Mouse (Mus musculus): Measurements from ENCODE around the gene Fam234b. TPM values are rescaled to one million over a fixed set of nuclear protein-coding genes. Genes with fewer than 3 reads are reported as not detected.

Fam234b gene
- polyA plus RNA-seq (2015; fragmentation: Nextera tagmentation; extraction: Ambion mirVana), result 30.3 and 34.4 TPM in 2 replicates

DNA sequence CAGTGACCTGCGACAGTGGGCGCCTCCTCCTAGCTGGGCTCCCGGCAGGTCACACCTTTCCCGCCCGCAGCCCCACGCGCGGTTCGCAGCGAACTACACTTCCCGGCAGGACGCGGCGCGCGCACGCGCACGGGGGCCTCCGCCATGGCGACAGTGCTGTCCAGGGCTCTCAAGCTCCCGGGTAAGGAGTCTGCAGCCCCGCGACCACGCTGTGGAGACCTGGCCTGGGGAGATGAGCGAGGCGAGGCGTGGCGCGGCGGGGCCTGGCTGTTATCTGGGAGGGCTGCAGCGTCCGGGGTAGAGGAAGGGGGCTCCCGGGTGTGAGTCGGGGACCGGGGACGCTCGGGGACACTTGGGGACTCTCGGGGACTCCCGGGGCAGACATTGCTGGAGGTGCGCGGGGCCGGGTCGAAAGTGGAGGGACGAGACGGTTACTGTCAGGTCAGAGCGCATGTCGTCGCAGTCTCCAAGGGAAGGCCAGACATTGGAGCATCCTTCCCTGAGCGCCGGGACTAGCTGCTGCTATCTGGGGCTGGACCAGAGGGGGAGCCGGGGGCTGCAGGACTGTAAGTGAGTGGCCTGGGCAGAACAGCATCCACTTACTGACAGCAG, at the start of gene Fam234b, which contains the start of gene Hebp1:
TSS of gene Fam234b (plus strand) at position 57 of the 612 bp plus-strand sequence.
TSS of gene Hebp1 (minus strand) at position 102 of the 612 bp plus-strand sequence.
- Histone ChIP-seq H3K27ac (replicated peaks) (peak within 1 kb of the TSS; percentile 96), H3K4me3 (replicated peaks) (peak within 1 kb of the TSS; percentile 93), H3K9ac (peak within 1 kb of the TSS; percentile 97), H3K9me3 (replicated peaks) (no peaks in the 10 kb centered on the region), H3K27me3 (no peaks in the 10 kb centered on the region), H3K4me1 (replicated peaks) (peaks cover 67% of the 10 kb centered on the region), H3K36me3 (replicated peaks) (peaks cover 24% of the 10 kb centered on the region), H3K4me2 (peak within 1 kb of the TSS; percentile 73)
- WGBS (ENCODE audit: insufficient replicate concordance), result under 1% methylated on average over 52 of the region's 52 CpGs
- ATAC-seq (ENCODE audit: insufficient read depth), result peak; percentile 80

DNA sequence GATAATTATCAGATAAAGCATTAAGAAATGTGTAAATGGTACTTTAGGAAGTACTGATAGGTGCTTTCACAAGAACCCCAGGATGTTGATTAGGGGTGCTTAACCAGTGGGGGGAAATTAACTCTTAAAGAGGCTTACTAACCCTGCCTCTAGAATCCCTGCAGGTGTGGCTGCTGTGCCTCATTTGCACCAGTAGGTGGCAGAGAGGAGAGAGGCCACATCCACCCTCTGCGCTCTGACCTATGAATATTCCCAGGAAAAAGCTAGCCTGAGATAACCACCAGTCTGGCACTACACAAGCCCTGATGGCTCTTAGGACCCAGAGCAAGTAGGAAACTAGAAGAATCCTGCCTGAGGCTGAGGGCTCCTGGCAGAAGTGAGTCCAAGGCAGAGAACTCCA, 49.3 kb upstream of the Fam234b start:
- Histone ChIP-seq H3K4me2 (no peak overlapping the region), H3K9ac (no peak overlapping the region), H3K9me3 (replicated peaks) (no peaks in the 10 kb centered on the region), H3K27ac (replicated peaks) (no peak overlapping the region), H3K36me3 (replicated peaks) (peaks cover 96% of the 10 kb centered on the region), H3K27me3 (no peaks in the 10 kb centered on the region), H3K4me1 (replicated peaks) (no peaks in the 10 kb centered on the region; the same call in 1 of the 2 replicates), H3K4me3 (replicated peaks) (no peak overlapping the region)
- peak; percentile 25; the same call in 1 of the 2 replicates for ATAC-seq (ENCODE audit: insufficient read depth)
- WGBS (ENCODE audit: insufficient replicate concordance), result 51% methylated on average over 1 of the region's 1 CpGs

DNA sequence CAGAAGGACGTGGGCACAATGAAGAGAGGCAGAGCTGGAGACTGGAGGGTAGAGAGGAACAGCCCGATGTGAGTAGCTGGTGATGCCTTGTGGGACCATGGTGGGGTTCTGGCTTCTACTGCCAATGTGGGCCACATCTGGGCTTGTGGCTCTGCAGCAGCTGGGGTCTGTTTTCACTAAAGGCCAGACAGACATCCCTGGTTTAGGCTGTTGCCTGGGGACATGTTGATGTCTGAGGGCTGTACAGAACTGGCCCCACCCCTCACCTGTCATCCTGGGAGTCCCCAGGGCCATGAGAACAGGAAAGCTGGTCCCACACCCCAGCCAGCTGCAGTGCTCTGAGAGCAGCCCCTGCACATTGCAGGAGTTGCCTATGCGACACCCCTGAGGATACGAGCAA, 48.6 kb upstream of the Fam234b start:
- Histone ChIP-seq H3K9ac (no peak overlapping the region), H3K4me3 (replicated peaks) (no peak overlapping the region), H3K27me3 (no peaks in the 10 kb centered on the region), H3K9me3 (replicated peaks) (no peaks in the 10 kb centered on the region), H3K36me3 (replicated peaks) (peaks cover 95% of the 10 kb centered on the region), H3K27ac (replicated peaks) (no peak overlapping the region), H3K4me2 (no peak overlapping the region), H3K4me1 (replicated peaks) (no peaks in the 10 kb centered on the region; the same call in 1 of the 2 replicates)
- 78% methylated on average over 4 of the region's 4 CpGs for WGBS (ENCODE audit: insufficient replicate concordance)
- no peak for ATAC-seq (ENCODE audit: insufficient read depth)

DNA sequence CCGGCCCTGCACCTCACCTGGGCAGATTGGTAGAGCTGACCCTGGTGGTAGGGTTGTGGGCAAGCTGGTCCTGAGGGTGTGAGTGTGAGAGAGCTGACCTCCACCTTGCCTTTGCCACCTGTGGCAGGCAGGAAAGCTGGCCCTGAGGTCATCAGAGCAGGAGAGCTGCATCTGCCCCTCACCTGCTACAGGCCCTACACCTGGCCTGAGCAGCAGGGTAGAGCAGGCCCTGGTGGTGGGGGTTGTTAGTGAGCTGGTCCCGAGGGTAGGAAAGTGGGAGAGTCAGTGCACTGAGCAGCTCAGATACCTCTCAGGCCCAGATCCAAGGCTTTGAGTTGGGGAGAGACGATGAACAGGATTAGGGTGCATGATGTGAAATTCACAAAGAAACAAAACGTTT, 48.1 kb upstream of the Fam234b start:
- 81% methylated on average over 4 of the region's 4 CpGs for WGBS (ENCODE audit: insufficient replicate concordance)
- Histone ChIP-seq H3K9me3 (replicated peaks) (no peaks in the 10 kb centered on the region), H3K9ac (no peak overlapping the region), H3K27ac (replicated peaks) (no peak overlapping the region), H3K4me1 (replicated peaks) (no peaks in the 10 kb centered on the region; the same call in 1 of the 2 replicates), H3K27me3 (no peaks in the 10 kb centered on the region), H3K36me3 (replicated peaks) (peaks cover 95% of the 10 kb centered on the region), H3K4me2 (no peak overlapping the region), H3K4me3 (replicated peaks) (no peak overlapping the region)
- no peak for ATAC-seq (ENCODE audit: insufficient read depth)

DNA sequence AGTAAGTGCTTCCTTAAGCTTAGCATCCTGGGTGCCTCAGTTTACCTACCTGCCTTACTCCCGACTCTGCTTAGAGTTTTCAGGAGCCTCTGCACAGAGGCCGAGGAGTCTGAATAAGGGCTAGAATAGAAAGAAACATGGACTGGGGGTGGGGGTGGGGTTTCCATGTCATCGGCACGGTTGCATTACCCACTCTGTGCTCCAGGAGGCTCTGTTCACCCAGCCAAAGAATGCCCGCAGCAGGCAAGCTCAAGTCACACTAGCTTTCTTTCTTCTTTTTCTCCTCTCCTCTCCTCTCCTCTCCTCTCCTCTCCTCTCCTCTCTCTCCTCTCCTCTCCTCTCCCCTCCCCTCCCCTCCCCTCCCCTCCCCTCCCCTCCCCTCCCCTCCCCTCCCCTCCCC, 47.5 kb upstream of the Fam234b start:
- no peak overlapping the region for H3K4me2 ChIP-seq
- no peak overlapping the region for H3K4me3 ChIP-seq (replicated peaks)
- no peaks in the 10 kb centered on the region for H3K9me3 ChIP-seq (replicated peaks)
- no peak for ATAC-seq (ENCODE audit: insufficient read depth)
- WGBS (ENCODE audit: insufficient replicate concordance), result 19% methylated on average over 5 of the region's 5 CpGs
- H3K36me3 ChIP-seq (replicated peaks), result peaks cover 95% of the 10 kb centered on the region
- no peak overlapping the region for H3K9ac ChIP-seq
- peaks cover 4% of the 10 kb centered on the region; the same call in 1 of the 2 replicates for H3K4me1 ChIP-seq (replicated peaks)
- H3K27ac ChIP-seq (replicated peaks), result no peak overlapping the region
- H3K27me3 ChIP-seq, result no peaks in the 10 kb centered on the region

DNA sequence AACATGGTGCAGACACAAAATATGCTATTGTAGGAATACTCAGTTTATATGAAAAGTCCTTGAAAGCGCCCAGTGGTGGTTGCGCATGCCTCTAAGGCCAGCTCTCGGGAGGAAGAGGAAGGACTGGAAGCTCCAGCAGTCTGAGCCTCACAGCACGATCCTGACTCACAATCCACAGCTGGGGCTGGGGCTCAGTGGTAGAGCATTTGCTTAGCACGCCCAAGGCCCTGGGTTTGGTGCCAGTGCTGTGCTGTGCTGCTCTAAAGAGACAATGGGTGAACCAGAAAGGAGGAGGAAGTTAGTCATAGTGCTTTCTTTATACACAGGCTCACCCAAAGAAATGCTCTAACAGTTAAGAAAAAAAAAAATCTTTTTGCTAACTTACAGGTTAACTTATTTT, 44.1 kb upstream of the Fam234b start:
- no peaks in the 10 kb centered on the region for H3K27me3 ChIP-seq
- WGBS (ENCODE audit: insufficient replicate concordance), result 75% methylated on average over 5 of the region's 5 CpGs
- no peak overlapping the region for H3K4me2 ChIP-seq
- no peak overlapping the region for H3K4me3 ChIP-seq (replicated peaks)
- ATAC-seq (ENCODE audit: insufficient read depth), result no peak
- H3K27ac ChIP-seq (replicated peaks), result no peak overlapping the region
- peaks cover 28% of the 10 kb centered on the region for H3K4me1 ChIP-seq (replicated peaks)
- no peaks in the 10 kb centered on the region for H3K9me3 ChIP-seq (replicated peaks)
- no peak overlapping the region for H3K9ac ChIP-seq
- H3K36me3 ChIP-seq (replicated peaks), result peaks cover 88% of the 10 kb centered on the region

DNA sequence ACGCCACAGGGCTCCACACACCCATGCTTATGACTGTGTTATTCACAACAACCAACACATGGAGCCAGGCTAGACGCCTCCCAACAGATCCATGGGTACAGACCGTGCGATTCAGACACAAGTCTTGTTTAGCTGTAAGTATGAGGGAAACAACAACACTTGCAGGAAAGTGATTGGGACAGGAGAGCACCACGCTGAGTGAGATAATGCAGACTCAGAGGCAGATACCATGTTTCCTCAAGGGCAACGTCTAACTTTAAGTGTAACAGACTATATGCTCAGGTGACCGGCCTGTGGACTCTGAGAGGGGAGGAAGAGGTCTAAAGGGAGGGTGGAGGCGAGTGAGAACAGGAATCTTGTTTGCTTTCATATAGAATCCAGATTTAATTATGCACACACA, 41.2 kb upstream of the Fam234b start:
- Histone ChIP-seq H3K27me3 (no peaks in the 10 kb centered on the region), H3K9ac (no peak overlapping the region; the same call in 1 of the 2 replicates), H3K4me3 (replicated peaks) (no peak overlapping the region), H3K9me3 (replicated peaks) (no peaks in the 10 kb centered on the region), H3K4me2 (no peak overlapping the region), H3K4me1 (replicated peaks) (peaks cover 50% of the 10 kb centered on the region), H3K36me3 (replicated peaks) (peaks cover 85% of the 10 kb centered on the region), H3K27ac (replicated peaks) (no peak overlapping the region; the same call in 1 of the 2 replicates)
- ATAC-seq (ENCODE audit: insufficient read depth), result 0 out of 2 replicates have a peak, but pooled peaks have one; percentile 17
- WGBS (ENCODE audit: insufficient replicate concordance), result 37% methylated on average over 8 of the region's 8 CpGs

DNA sequence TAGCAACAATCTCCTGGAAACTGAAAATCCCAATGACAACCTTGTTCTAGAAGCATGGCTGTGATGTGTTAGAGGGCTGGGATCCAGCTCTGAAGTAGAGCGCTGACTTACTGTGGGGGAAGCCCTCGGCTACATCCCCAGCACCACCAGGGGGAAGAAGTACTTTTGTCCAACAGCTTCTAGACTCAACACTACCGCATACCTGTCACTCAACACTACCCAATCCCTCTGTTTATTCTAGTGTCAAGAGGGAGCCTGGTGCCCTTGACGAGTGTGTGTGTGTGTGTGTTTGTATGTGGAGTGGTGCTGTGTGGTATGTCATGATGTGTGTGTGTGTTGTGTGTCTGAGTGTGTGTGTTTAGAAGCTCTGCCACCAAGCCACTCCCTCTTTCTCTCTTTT, 40.3 kb upstream of the Fam234b start:
- Histone ChIP-seq H3K9ac (no peak overlapping the region), H3K9me3 (replicated peaks) (no peaks in the 10 kb centered on the region), H3K27ac (replicated peaks) (0 out of 2 replicates have a peak overlapping the region, but pooled peaks have one; percentile 16), H3K4me2 (no peak overlapping the region), H3K36me3 (replicated peaks) (peaks cover 82% of the 10 kb centered on the region), H3K4me3 (replicated peaks) (no peak overlapping the region), H3K27me3 (no peaks in the 10 kb centered on the region), H3K4me1 (replicated peaks) (peaks cover 57% of the 10 kb centered on the region)
- 73% methylated on average over 4 of the region's 4 CpGs for WGBS (ENCODE audit: insufficient replicate concordance)
- no peak for ATAC-seq (ENCODE audit: insufficient read depth)

DNA sequence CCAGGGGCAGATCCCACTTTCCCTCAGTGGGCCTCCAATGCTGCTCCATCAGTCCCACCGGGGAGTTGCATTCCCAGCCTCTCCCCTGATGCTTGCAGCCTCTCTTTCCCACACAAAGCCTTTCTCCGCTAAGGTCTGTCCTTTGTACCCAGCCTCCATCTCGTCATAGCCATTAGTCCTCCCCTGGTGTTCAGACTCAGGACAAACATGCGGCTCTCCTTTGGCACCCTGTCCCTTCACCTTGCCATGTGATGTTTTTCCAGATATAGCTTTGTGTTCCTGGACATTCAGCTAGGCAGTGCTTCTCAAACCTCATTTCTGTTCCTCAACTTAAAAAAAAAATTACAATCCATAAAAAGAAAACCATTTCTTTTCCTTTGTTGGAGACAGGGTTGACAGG, 39.3 kb upstream of the Fam234b start:
- Histone ChIP-seq H3K4me2 (no peak overlapping the region), H3K36me3 (replicated peaks) (peaks cover 82% of the 10 kb centered on the region), H3K27ac (replicated peaks) (peak overlapping the region; percentile 15; the same call in 1 of the 2 replicates), H3K27me3 (no peaks in the 10 kb centered on the region), H3K4me3 (replicated peaks) (no peak overlapping the region), H3K9me3 (replicated peaks) (no peaks in the 10 kb centered on the region), H3K4me1 (replicated peaks) (peaks cover 67% of the 10 kb centered on the region), H3K9ac (no peak overlapping the region)
- WGBS (ENCODE audit: insufficient replicate concordance), result 83% methylated on average over 4 of the region's 4 CpGs
- no peak; the same call in 1 of the 2 replicates for ATAC-seq (ENCODE audit: insufficient read depth)

DNA sequence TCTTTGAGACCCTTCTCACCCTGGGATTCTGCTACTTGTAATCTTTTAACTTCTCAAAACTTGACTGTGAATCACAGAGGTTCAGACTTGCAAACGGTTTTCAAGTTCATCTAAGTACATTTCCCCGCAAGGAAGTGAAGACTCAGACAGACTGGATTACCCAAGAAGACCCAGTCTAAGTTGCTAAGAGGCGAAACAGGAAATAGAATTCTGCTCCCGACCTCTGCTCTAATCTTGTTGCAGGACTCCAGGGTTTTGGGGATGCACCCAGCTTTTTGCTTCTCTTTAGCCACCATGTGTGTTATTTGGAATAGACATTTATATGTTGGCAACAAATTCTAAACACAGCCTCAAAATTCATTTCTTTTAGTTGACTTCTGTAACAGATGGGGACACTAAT, 36.4 kb upstream of the Fam234b start:
- Histone ChIP-seq H3K9ac (no peak overlapping the region), H3K4me2 (peak overlapping the region; percentile 8; the same call in 1 of the 2 replicates), H3K27ac (replicated peaks) (peak overlapping the region; percentile 29; the same call in 1 of the 2 replicates), H3K4me1 (replicated peaks) (peaks cover 85% of the 10 kb centered on the region), H3K9me3 (replicated peaks) (no peaks in the 10 kb centered on the region), H3K4me3 (replicated peaks) (no peak overlapping the region), H3K27me3 (no peaks in the 10 kb centered on the region), H3K36me3 (replicated peaks) (peaks cover 68% of the 10 kb centered on the region)
- no peak for ATAC-seq (ENCODE audit: insufficient read depth)
- 50% methylated on average over 4 of the region's 4 CpGs for WGBS (ENCODE audit: insufficient replicate concordance)

DNA sequence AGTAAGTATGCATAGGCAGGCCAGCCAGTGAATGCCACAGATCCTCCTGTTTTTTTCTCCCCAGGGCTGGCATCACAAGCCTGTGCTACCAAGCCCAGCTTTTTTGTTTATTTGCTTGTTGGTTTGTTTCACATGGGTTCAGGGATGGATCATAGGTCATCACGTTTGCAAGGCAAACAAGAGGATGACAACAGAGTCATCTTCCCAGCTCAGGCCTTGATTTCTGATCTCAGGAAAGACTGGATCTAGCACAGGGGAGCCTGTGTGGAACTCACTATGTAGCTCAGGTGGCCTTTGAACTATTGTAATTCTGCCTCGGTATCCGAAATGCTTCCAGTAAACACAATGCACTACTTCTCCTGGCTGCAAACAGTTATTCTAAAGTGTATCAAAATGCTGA, 35.5 kb upstream of the Fam234b start:
- peaks cover 83% of the 10 kb centered on the region for H3K4me1 ChIP-seq (replicated peaks)
- H3K27me3 ChIP-seq, result no peaks in the 10 kb centered on the region
- no peaks in the 10 kb centered on the region for H3K9me3 ChIP-seq (replicated peaks)
- H3K4me3 ChIP-seq (replicated peaks), result no peak overlapping the region
- WGBS (ENCODE audit: insufficient replicate concordance), result 83% methylated on average over 3 of the region's 3 CpGs
- no peak for ATAC-seq (ENCODE audit: insufficient read depth)
- peaks cover 58% of the 10 kb centered on the region for H3K36me3 ChIP-seq (replicated peaks)
- peak overlapping the region; percentile 50; the same call in 1 of the 2 replicates for H3K4me2 ChIP-seq
- H3K9ac ChIP-seq, result 0 out of 2 replicates have a peak overlapping the region, but pooled peaks have one; percentile 4
- peak overlapping the region; percentile 15 for H3K27ac ChIP-seq (replicated peaks)

All from liver, embryonic 15.5 days (tissue).